Mouse (Mus musculus): Measurements from ENCODE around the gene Slc30a2. TPM values are rescaled to one million over a fixed set of nuclear protein-coding genes. Genes with fewer than 3 reads are reported as not detected.

Slc30a2 gene
- polyA plus RNA-seq (2017; shearing (Covaris generic)), result not detected

GRCm38 (mm10) chr4:134343071-134344031, at the start of gene Slc30a2:
Slc30a2 (plus strand) TSS chr4:134343181.

GRCm38 (mm10) chr4:134314876-134315275, 28.1 kb upstream of the Slc30a2 start, which contains the start of gene Trim63:
Trim63 (plus strand) TSS chr4:134315120.

GRCm38 (mm10) chr4:134383750-134384149, 40.8 kb downstream of the Slc30a2 start, which contains the start of gene Extl1:
Extl1 (minus strand) TSS chr4:134383850.

GRCm38 (mm10) chr4:134395977-134396825, 53.2 kb downstream of the Slc30a2 start, which contains the start of gene Pafah2:
Pafah2 (plus strand) TSS chr4:134396320.

Other genes with a start within 250 kb of the Slc30a2 start
- 1,142 TPM for gene Cd52, start 248.1 kb upstream of the Slc30a2 start, polyA plus RNA-seq (2017; shearing (Covaris generic))
- gene Ubxn11, start 240.6 kb upstream of the Slc30a2 start, polyA plus RNA-seq (2017; shearing (Covaris generic)), result 99.9 TPM
- gene Sh3bgrl3, start 214.4 kb upstream of the Slc30a2 start, polyA plus RNA-seq (2017; shearing (Covaris generic)), result 821 TPM
- gene Cep85, start 156.1 kb upstream of the Slc30a2 start, polyA plus RNA-seq (2017; shearing (Covaris generic)), result 31.3 TPM
- not detected for gene Gm7534, start 140.2 kb upstream of the Slc30a2 start, polyA plus RNA-seq (2017; shearing (Covaris generic))
- gene Catsper4, start 115.8 kb upstream of the Slc30a2 start, polyA plus RNA-seq (2017; shearing (Covaris generic)), result not detected
- not detected for gene Cnksr1, start 104.8 kb upstream of the Slc30a2 start, polyA plus RNA-seq (2017; shearing (Covaris generic))
- 1.6 TPM for gene E130218I03Rik, start 99.5 kb upstream of the Slc30a2 start, polyA plus RNA-seq (2017; shearing (Covaris generic))
- 24.3 TPM for gene Zfp593, start 97.6 kb upstream of the Slc30a2 start, polyA plus RNA-seq (2017; shearing (Covaris generic))
- not detected for gene Gm30191, start 96.2 kb upstream of the Slc30a2 start, polyA plus RNA-seq (2017; shearing (Covaris generic))
- not detected for gene Grrp1, start 89.1 kb upstream of the Slc30a2 start, polyA plus RNA-seq (2017; shearing (Covaris generic))
- 11.5 TPM for gene Pdik1l, start 55.3 kb upstream of the Slc30a2 start, polyA plus RNA-seq (2017; shearing (Covaris generic))
- gene Trim63, start 28.1 kb upstream of the Slc30a2 start, polyA plus RNA-seq (2017; shearing (Covaris generic)), result not detected
- not detected for gene Extl1, start 40.7 kb downstream of the Slc30a2 start, polyA plus RNA-seq (2017; shearing (Covaris generic))
- gene Pafah2, start 53.1 kb downstream of the Slc30a2 start, polyA plus RNA-seq (2017; shearing (Covaris generic)), result 1.9 TPM
- gene Stmn1, start 125.1 kb downstream of the Slc30a2 start, polyA plus RNA-seq (2017; shearing (Covaris generic)), result 91.3 TPM
- 9.7 TPM for gene Paqr7, start 153.5 kb downstream of the Slc30a2 start, polyA plus RNA-seq (2017; shearing (Covaris generic))
- gene Aunip, start 167.8 kb downstream of the Slc30a2 start, polyA plus RNA-seq (2017; shearing (Covaris generic)), result not detected
- gene Mtfr1l, start 192.2 kb downstream of the Slc30a2 start, polyA plus RNA-seq (2017; shearing (Covaris generic)), result 104 TPM
- 13.6 TPM for gene Selenon, start 209.0 kb downstream of the Slc30a2 start, polyA plus RNA-seq (2017; shearing (Covaris generic))